Mouse (Mus musculus) bone marrow macrophage, adult 2 months (primary cell): ENCODE results near the gene Cd44.

Experiments used
- CTCF ChIP-seq: IDR thresholded peaks from 2 replicates; pipeline ENCODE4 v1.5.1; 2012; ENCODE audit warnings: low read depth, mild to moderate bottlenecking, low read length, moderate library complexity
- POLR2A ChIP-seq: IDR thresholded peaks from 2 replicates; pipeline ENCODE4 v1.6.1; 2012; ENCODE audit warnings: mild to moderate bottlenecking, low read depth, low read length, borderline replicate concordance

- TF ChIP-seq POLR2A (no peak), CTCF (no peak)
Measured at GRCm38 (mm10) chr2:102947846-102948480, 46.5 kb upstream of the Cd44 start.
